Mouse (Mus musculus): ENCODE results near the gene Fam169a. TPM values are rescaled to one million over a fixed set of nuclear protein-coding genes. Genes with fewer than 3 reads are reported as not detected.

Gene Fam169a
- polyA plus RNA-seq, 1 experiment, result 11.9 TPM

DNA sequence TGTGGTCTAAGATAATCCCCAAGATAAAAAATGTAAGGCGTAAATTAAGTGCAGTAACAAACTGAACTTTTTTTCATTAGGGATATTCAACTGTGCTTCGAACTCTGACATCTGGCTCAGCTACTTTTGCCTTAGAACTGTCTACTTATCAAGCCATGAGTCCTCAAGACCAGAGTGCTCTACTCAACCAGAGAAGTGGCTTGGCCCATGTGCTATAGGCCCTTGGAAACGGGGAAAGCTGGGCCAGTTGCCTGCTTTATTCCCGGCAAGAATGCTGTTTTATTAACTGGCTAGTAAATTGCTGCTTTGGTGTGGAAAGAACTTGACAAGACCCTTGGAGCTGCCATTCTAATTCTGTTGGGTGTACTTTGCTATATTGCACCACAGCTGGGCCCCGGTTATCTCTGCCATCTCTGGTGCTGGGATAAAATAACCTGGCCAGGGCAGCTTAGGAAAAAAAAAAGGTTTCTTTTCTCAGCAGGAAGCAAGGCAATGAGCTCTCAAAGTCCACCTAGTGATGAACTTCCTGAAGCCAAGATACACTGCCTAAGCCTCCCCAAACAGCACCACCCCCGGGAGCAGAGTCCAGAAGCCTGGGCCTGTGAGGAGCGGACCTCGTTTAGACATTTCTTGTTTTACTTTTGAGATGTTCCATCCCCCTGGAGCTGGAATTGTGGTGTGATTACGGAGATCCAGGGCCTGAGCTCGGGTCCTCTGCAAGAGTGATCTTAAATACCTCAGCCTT lies 108.6 kb downstream of the Fam169a start:
- no peak for DNase-seq
- 86% methylated on average over 10 of the region's 10 CpGs for WGBS
- no peak overlapping the region for H3K27ac ChIP-seq (ENCODE audit: insufficient read depth, low read length)

DNA sequence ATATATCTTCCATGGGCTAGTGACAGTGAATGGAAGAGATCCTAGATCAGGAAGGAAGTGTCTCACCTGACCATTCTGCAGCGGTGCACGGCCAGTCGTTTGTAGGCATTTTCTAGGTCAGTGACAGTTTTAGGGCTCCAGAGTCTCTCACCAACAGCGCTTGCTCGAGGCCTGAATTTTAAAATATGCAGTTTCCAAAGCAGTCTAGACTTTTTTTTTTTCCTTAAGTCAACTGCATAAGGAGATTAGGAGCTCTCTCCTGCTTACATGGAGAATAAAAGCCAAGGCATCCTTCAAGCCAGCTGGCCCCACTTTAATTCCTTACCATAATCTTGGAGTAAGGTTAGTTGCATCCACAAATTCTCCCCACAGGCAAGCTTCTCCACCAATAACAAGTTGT lies 109.6 kb downstream of the Fam169a start:
- no peaks in the 10 kb centered on the region for H3K4me1 ChIP-seq (ENCODE audit: control insufficient read depth, insufficient read depth, low read length)
- DNase-seq, result no peak
- no peak overlapping the region for H3K4me3 ChIP-seq (replicated peaks; ENCODE audit: insufficient read depth, low read depth, low read length)
- H3K27ac ChIP-seq (ENCODE audit: insufficient read depth, low read length), result no peak overlapping the region
- no peaks in the 10 kb centered on the region for H3K27me3 ChIP-seq (ENCODE audit: control insufficient read depth, insufficient read depth, low read length)
- WGBS, result 90% methylated on average over 5 of the region's 5 CpGs
- TF ChIP-seq POLR2A (IDR thresholded peaks at IDR 0.05; ENCODE audit: borderline replicate concordance, insufficient read depth, low read length) (no peak), CTCF (IDR thresholded peaks at IDR 0.05; ENCODE audit: borderline replicate concordance, insufficient read depth, low read depth, low read length) (no peak)

More for the DNA sequence above, 108.6 kb downstream of the Fam169a start:
- H3K4me1 ChIP-seq (ENCODE audit: control insufficient read depth, insufficient read depth, low read length), result no peaks in the 10 kb centered on the region
- TF ChIP-seq POLR2A (IDR thresholded peaks at IDR 0.05; ENCODE audit: borderline replicate concordance, insufficient read depth, low read length), result no peak
- TF ChIP-seq CTCF (IDR thresholded peaks at IDR 0.05; ENCODE audit: borderline replicate concordance, insufficient read depth, low read depth, low read length), result no peak
- H3K27me3 ChIP-seq (ENCODE audit: control insufficient read depth, insufficient read depth, low read length), result no peaks in the 10 kb centered on the region
- H3K4me3 ChIP-seq (replicated peaks; ENCODE audit: insufficient read depth, low read depth, low read length), result no peak overlapping the region

DNA sequence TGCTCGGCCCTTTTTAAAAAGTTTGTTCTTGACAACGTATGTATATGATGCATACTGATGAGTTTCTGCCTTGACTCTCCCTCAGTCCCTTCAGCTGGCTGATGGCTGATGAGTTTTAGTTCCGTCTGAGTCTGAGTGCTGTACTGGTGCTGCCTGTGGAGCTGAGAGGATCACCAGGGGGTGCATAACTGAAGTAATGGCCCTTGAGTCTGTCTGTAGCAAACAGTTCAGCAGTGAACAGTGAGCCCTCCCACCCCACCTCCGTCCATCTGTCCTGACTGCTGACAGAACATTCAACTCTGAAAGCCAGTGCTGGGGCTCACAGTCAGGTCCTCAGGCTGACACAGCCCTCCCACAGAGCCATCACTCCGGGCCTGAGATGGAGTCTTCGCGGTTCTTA lies 111.9 kb downstream of the Fam169a start:
- TF ChIP-seq POLR2A (IDR thresholded peaks at IDR 0.05; ENCODE audit: borderline replicate concordance, insufficient read depth, low read length), result no peak
- no peak for TF ChIP-seq CTCF (IDR thresholded peaks at IDR 0.05; ENCODE audit: borderline replicate concordance, insufficient read depth, low read depth, low read length)
- WGBS, result 63% methylated on average over 7 of the region's 7 CpGs
- Histone ChIP-seq H3K27me3 (ENCODE audit: control insufficient read depth, insufficient read depth, low read length) (no peaks in the 10 kb centered on the region), H3K27ac (ENCODE audit: insufficient read depth, low read length) (no peak overlapping the region), H3K4me3 (replicated peaks; ENCODE audit: insufficient read depth, low read depth, low read length) (no peak overlapping the region), H3K4me1 (ENCODE audit: control insufficient read depth, insufficient read depth, low read length) (no peaks in the 10 kb centered on the region)
- no peak for DNase-seq

DNA sequence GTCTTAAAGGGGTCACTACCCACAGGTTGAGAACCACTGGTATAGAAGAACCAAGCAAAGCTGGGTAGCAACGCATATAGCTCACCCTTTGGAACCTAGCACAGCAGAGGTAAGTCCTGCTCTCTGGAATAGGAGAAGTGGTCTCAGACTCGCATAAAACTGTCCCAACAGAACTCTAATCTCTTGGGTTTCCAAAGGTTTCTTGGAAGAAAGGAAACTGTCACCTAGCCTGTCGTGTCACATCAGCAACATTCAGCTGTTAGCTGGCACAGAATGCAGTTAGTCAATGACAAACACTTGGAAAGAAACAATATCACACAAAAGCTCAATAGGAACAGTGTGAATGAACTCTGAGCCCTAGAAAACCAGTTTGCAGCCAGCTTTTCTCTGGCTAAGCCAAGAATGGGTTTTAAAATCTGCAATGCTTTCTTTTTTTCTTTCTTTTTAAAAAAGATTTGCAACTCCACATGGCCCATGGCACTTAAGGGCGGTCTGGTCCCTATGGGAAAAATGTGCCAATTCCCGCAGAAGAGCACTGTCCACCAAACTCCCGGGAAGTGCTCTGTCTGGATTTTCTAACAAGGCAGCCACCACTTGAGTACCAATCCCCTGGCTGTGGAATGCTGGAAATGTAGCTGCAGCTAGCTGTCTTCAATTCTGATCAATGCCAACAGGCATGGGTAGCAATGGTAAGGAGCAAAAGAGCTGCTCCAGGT lies 113.2 kb downstream of the Fam169a start:
- H3K27ac ChIP-seq (ENCODE audit: insufficient read depth, low read length), result no peak overlapping the region
- H3K27me3 ChIP-seq (ENCODE audit: control insufficient read depth, insufficient read depth, low read length), result no peaks in the 10 kb centered on the region
- no peak for DNase-seq
- no peak overlapping the region for H3K4me3 ChIP-seq (replicated peaks; ENCODE audit: insufficient read depth, low read depth, low read length)
- WGBS, result 65% methylated on average over 6 of the region's 6 CpGs
- no peaks in the 10 kb centered on the region for H3K4me1 ChIP-seq (ENCODE audit: control insufficient read depth, insufficient read depth, low read length)
- no peak for TF ChIP-seq POLR2A (IDR thresholded peaks at IDR 0.05; ENCODE audit: borderline replicate concordance, insufficient read depth, low read length)
- no peak for TF ChIP-seq CTCF (IDR thresholded peaks at IDR 0.05; ENCODE audit: borderline replicate concordance, insufficient read depth, low read depth, low read length)

Other genes with a start within 250 kb of the Fam169a start
- 1.1 and 1.9 TPM in 2 replicates for gene Gcnt4, start 142.6 kb upstream of the Fam169a start, polyA plus RNA-seq (2012; rRNA removed)
- not detected in 2 replicates for gene 1700029F12Rik, start 32.9 kb upstream of the Fam169a start, polyA plus RNA-seq (2012; rRNA removed)
- gene Gm6169, start 32.0 kb downstream of the Fam169a start, polyA plus RNA-seq (2012; rRNA removed), result 0.31 TPM in 1 of 2 replicates, not detected in the other
- 34.1 and 36.2 TPM in 2 replicates for gene Gfm2, start 70.7 kb downstream of the Fam169a start, polyA plus RNA-seq (2012; rRNA removed)
- gene Nsa2, start 70.7 kb downstream of the Fam169a start, polyA plus RNA-seq (2012; rRNA removed), result 37.8 and 44.9 TPM in 2 replicates
- 61.0 and 62.9 TPM in 2 replicates for gene Hexb, start 131.1 kb downstream of the Fam169a start, polyA plus RNA-seq (2012; rRNA removed)
- gene Enc1, start 173.8 kb downstream of the Fam169a start, polyA plus RNA-seq (2012; rRNA removed), result 16.7 and 20.2 TPM in 2 replicates

Measured in cerebellum, adult 2 months (tissue).